Comparison of ENCODE assay signal across 35 mouse cellular contexts in genomic region chr3:136103339-136103738, GRCm38 (mm10).
"Had no signal": no experiment of that assay in that cellular context is flagged by ENCODE, and none has a peak within 500 bp of the region (broad histone marks: within the 10 kb centered on the region; RNA-seq: fewer than 3 reads in every experiment).

No protein-coding gene starts in this region.

- H3K36me3 ChIP-seq: heart, embryonic 12.5 days; heart, embryonic 13.5 days; heart, embryonic 15.5 days; hindbrain, embryonic 10.5 days; hindbrain, embryonic 12.5 days; hindbrain, embryonic 13.5 days; hindbrain, embryonic 15.5 days; intestine, embryonic 15.5 days; kidney, embryonic 15.5 days had no signal

- H3K9me3 ChIP-seq: heart, embryonic 12.5 days; heart, embryonic 13.5 days; heart, embryonic 15.5 days; hindbrain, embryonic 10.5 days; hindbrain, embryonic 12.5 days; hindbrain, embryonic 13.5 days; hindbrain, embryonic 15.5 days; intestine, embryonic 15.5 days; kidney, embryonic 15.5 days had no signal

- H3K27ac ChIP-seq: heart, embryonic 13.5 days; heart, embryonic 15.5 days; hindbrain, embryonic 10.5 days; hindbrain, embryonic 12.5 days; hindbrain, embryonic 13.5 days; hindbrain, embryonic 14.5 days; hindbrain, embryonic 15.5 days; hindbrain, postnatal 0 days; intestine, embryonic 15.5 days; kidney, embryonic 15.5 days; kidney, postnatal 0 days; layer of hippocampus, adult 2 months; left cerebral cortex, adult 2 months had no signal

- DNase-seq: heart, postnatal 10 days; heart, postnatal 14 days; heart, postnatal 36 days; heart, postnatal 4 days; kidney, adult 11 months; kidney, adult 18-20 months; kidney, adult 2 months; kidney, adult 8-10 months; kidney, adult 9 months; kidney, postnatal 10 days; kidney, postnatal 14 days; kidney, postnatal 25 days; kidney, postnatal 36 days; kidney, postnatal 4 days; layer of hippocampus, adult 9-11 months; layer of hippocampus, postnatal 36 days had no signal

- H3K27me3 ChIP-seq: heart, embryonic 12.5 days; heart, embryonic 13.5 days; heart, embryonic 15.5 days; hindbrain, embryonic 12.5 days; hindbrain, embryonic 13.5 days; hindbrain, embryonic 15.5 days; intestine, embryonic 15.5 days; kidney, embryonic 15.5 days had no signal

- H3K9ac ChIP-seq: heart, embryonic 12.5 days; heart, embryonic 13.5 days; heart, embryonic 15.5 days; hindbrain, embryonic 12.5 days; hindbrain, embryonic 13.5 days; hindbrain, embryonic 14.5 days; hindbrain, embryonic 15.5 days; intestine, embryonic 15.5 days; kidney, embryonic 15.5 days had no signal

- H3K4me3 ChIP-seq: heart, embryonic 12.5 days; heart, embryonic 13.5 days; heart, embryonic 15.5 days; hindbrain, embryonic 10.5 days; hindbrain, embryonic 12.5 days; hindbrain, embryonic 13.5 days; hindbrain, embryonic 15.5 days; intestine, embryonic 15.5 days; kidney, embryonic 15.5 days; layer of hippocampus, adult 2 months; left cerebral cortex, adult 2 months had no signal

- H3K4me2 ChIP-seq: heart, embryonic 11.5 days; heart, embryonic 12.5 days; heart, embryonic 13.5 days; heart, embryonic 15.5 days; hindbrain, embryonic 12.5 days; hindbrain, embryonic 13.5 days; hindbrain, embryonic 14.5 days; hindbrain, embryonic 15.5 days; intestine, embryonic 15.5 days; kidney, embryonic 15.5 days had no signal

- ATAC-seq: hindbrain, embryonic 16.5 days; hindbrain, postnatal 0 days; inflammation-experienced regulatory T-cells, adult 6 months; intestine, embryonic 15.5 days; intestine, embryonic 16.5 days; intestine, postnatal 0 days had no signal

- H3K4me1 ChIP-seq: heart, embryonic 12.5 days; heart, embryonic 13.5 days; heart, embryonic 15.5 days; hindbrain, embryonic 10.5 days; hindbrain, embryonic 12.5 days; hindbrain, embryonic 13.5 days; hindbrain, embryonic 15.5 days; intestine, embryonic 15.5 days; kidney, embryonic 15.5 days had no signal
